Mouse (Mus musculus): ENCODE measurements around the gene B9d1.

GRCm38 (mm10) chr11:61497490-61497889 lies 7.5 kb upstream of the B9d1 start:
- TF ChIP-seq CTCF (IDR thresholded peaks at IDR 0.05) (no peak), EP300 (IDR thresholded peaks at IDR 0.05) (no peak)

Data from lung, postnatal 0 days (tissue).